Mouse (Mus musculus) spleen, embryonic (tissue): ENCODE data around the gene Atf7ip.

Experiments
- CTCF ChIA-PET: fragments of 350-600 bp; sonication (Branson Sonifier 250); formaldehyde crosslinking; loops from one replicate; lab custom pipeline; 2022; lab: Charles Lee

Gene Atf7ip

DNA sequence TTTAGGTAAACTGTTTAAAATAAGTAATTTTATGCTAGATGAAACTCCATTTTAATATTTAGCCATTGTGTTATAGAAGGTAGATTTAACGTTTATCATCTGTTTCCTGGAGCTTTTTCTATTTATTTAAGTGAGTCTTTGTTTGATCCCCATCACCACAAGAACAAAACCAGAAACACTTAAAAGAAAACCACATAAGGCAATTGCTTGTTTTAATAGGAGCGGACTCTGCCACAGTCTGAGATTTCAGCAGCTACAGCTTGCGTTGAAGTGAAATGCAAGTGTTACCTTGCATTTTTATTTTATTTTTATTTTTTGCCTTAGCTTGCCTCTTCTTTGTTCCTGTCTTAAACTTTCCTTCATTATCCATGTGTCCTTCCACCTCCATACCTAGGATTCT is 43.6 kb downstream of the Atf7ip start:
- CTCF ChIA-PET: interaction anchor here (0.5 to 1.5 kb wide), 7 partner anchors 18 to 310 kb away, joined by 3 to 5 read pairs (median 3); no protein-coding TSS in a partner anchor

DNA sequence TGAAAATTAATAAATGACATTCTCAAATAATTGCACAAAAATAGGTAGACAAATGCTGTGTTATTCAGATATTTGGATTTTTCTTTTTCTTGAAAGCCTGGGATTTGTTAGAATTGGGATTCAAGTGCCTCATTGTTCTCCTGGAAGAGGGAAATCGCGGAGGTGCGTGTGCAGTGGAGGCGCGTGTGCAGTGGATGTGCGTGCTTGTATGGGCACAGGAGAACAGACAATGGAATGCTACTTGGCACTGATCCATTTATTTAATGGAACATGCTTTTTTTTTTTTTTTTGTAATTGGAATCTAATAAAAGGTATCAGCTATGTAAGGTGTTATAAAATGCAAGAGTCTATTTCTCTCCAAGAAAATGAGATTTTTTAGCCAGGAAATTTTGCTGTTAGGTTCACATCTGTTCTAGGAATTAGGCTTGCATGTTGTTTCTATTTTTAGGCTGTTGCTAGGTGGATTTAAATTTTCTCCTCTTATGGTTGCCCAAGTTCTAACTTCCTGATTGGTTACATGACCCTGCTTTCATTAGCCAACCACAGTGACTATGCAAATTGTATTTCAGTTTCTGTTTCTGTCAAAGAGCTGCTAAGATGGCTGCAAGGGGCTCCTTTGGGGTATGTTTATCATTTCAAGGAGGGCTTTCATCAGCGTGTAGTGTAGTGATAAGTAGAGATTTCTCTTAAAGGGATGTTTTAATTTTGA is 44.8 kb downstream of the Atf7ip start:
- CTCF ChIA-PET: interaction anchor here (0.7 to 0.9 kb wide), 2 partner anchors 86 to 124 kb away, joined by 3 to 4 read pairs; no protein-coding TSS in a partner anchor

DNA sequence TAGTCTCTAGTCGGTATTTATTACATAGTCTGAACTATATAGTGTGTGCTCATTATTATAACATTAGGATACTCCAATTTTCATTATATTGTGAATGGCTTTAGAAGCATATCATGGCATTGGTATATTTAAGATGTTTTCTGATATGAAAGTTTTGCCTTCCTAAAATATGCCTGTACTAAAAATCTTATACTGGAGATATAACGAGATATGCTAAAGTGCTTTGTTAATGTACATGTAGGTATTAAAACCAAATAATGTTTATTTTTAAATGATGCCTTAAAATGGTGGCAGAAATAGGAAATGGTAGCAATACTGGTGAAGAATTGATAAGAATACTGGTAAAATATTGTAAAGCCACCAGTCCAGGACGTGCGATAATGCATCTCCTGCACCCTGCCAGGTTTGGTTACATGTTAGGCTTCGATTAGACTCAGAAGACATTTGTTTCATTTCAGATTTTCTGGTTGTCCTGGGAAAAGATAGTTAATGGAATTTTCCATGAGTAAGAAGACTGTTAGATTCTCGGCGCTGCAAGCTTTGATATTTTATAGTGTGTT is 45.7 kb downstream of the Atf7ip start:
- CTCF ChIA-PET: interaction anchor here (0.9 kb wide), 1 partner anchor 87 kb away, joined by 4 read pairs; no protein-coding TSS in a partner anchor

DNA sequence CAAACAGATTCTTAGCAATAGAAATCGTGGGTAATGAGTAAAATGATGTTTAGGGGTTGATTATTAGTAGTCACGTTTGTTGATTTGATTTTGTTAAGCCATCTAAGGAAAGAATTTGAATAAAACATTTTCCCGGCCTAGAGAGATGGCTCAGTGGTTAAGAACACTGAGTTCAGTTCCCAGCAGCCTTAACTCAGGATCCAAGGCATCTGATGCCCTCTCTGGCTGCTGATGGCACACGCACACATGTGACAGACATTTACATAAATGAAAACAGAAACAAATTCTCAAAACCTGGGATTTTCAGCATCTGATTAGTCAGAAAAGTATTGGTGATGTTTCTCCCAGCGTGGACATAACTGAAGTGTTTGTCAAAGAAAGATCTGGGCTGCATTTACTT is 47.2 kb downstream of the Atf7ip start:
- CTCF ChIA-PET: interaction anchor here (3.8 kb wide), 1 partner anchor 130 kb away, joined by 32 read pairs; no protein-coding TSS in a partner anchor

DNA sequence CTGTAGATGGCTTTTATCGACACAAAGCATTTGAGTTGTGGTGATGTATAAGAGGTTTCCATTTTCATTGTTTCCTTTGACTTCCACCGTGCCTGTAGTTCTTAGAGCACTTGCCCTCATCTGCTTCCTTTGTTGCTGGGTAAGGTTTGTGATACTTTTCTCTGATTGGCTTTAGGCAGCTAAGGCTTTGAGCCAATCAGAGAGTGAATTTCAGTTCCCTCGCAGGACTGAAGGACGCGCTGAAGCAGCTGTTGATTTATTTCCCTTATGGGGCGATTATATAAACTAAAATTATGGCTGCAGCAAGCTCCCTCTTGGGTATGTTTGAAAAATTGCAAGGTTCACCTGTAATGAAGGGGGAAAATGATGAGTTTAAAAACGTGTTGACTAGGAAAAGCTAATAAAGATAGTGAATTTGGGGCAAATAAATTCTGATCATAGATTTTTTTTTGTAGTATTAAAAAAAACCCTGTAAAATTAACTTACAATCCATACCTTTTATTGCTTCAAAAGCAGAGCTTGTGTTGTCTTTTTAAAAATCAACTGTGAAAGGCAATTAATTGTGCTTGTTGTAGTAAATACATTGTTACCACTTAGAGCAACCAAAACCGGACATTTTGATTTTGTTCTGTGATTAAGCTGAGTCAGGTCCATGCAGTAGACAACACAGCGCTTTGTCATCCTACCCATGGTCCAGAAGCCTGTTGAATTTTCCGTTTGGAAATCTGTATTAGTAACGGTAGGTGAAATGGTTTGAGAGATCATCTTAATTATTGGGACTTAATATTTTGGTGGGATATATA is 48.0 kb downstream of the Atf7ip start:
- CTCF ChIA-PET: interaction anchor here (0.6 to 3.8 kb wide), 5 partner anchors 30 to 131 kb away, joined by 3 to 32 read pairs (median 3); no protein-coding TSS in a partner anchor

GRCm38 (mm10) chr6:136554774-136555522 is 49.0 kb downstream of the Atf7ip start:
- CTCF ChIA-PET: interaction anchor here (0.6 to 3.8 kb wide), 4 partner anchors 30 to 132 kb away, joined by 3 to 32 read pairs (median 3); no protein-coding TSS in a partner anchor

DNA sequence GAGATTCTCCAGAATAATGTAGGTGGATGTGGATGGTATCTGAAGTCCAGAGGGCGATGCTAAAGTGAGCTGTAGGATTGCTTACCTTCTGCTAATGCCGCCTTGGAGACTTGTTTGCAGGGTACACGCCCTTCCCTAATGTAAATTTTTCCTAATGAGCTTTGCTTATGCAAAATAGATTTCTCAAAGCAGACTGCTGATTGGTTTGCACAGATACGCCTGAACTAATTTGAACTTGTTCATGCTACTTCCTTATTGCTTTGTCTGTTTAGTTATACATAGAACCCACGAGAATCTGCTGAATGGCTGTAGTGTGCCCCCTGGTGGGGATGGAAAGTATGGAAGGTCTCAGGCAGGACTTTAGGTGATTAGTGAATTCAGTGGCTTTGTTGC is 49.6 kb downstream of the Atf7ip start:
- CTCF ChIA-PET: interaction anchor here (1.5 to 3.8 kb wide), 2 partner anchors 91 to 133 kb away, joined by 3 to 32 read pairs; no protein-coding TSS in a partner anchor

DNA sequence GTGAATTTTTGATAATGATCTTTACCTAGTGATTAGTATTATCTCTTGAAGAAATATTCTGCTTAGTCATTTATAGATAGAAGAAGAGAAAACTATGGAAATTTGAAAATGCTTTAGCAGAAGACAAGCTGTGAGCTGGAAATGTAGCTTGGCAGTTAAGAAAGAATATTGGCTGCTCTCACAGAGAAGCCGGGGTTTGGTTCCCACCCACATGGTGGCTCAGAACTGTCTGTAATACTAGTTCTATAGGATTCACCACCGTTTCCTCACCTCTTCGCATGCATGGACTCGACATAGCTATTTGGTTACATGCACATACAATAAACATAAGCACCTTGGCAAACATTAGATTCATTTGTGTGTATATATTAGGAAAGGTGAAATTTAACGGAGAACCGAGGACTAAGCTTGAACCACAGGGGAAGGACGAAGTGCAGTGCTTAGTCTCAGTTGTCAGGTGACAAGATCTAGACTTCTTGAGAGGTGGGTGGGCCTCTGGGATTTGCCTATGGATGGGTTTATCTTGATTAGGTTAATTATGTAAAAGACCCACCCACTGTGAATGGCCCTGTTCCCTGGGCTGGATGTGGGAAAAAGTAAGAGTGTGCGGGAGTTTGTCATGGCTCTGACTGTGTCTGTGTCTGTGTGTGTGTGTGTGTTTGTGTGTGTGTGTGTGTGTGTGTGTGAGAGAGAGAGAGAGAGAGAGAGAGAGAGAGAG is 52.5 kb downstream of the Atf7ip start:
- CTCF ChIA-PET: interaction anchor here (0.6 to 0.9 kb wide), 3 partner anchors 10 to 137 kb away, joined by 3 to 6 read pairs (median 3); no protein-coding TSS in a partner anchor

- CTCF ChIA-PET: no interaction called here
These were observed 60.0 kb downstream of the Atf7ip start for GRCm38 (mm10) chr6:136566002-136566401.

- CTCF ChIA-PET: interaction anchor here (0.8 kb wide), 1 partner anchor 72 kb away, joined by 15 read pairs; no protein-coding TSS in a partner anchor
These were observed 84.8 kb downstream of the Atf7ip start for GRCm38 (mm10) chr6:136590739-136591138.

DNA sequence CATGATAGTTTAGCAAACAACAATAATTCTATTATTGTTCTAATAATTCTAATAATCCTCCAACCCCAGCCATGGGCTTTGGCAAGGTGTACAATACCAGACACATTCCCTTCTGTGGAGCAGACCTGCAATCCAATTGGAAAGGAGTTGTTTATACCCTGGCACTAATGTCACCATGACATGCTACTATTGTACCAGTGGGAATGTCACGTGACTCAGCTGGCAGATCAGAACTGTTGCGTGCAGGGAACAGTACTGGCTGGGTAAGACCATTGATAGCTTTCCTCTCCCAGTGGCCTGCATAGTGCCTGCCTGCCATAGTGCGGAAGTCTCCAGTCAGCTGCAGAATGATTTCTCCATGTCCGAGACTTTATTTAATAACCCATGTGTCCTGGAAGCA is 88.6 kb downstream of the Atf7ip start:
- CTCF ChIA-PET: no interaction called here

DNA sequence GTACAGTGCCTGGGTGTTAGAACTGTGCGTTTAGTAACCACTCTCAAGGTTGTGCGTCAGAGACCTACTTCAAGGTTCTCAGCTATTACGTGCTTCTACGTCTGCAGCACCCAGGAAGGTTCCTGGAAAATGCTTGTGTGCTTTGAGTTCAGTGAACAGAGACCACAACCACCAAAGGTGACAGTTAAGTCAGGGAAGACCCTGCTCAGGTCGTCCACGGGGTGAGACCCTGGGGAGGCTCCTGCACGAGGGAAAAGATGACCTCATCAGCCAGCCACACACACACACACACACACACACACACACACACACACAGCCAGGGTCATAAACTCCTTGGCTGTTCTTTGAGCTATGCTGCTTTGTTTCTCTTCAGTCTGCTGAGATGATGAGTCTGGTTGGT is 96.6 kb downstream of the Atf7ip start:
- CTCF ChIA-PET: no interaction called here

DNA sequence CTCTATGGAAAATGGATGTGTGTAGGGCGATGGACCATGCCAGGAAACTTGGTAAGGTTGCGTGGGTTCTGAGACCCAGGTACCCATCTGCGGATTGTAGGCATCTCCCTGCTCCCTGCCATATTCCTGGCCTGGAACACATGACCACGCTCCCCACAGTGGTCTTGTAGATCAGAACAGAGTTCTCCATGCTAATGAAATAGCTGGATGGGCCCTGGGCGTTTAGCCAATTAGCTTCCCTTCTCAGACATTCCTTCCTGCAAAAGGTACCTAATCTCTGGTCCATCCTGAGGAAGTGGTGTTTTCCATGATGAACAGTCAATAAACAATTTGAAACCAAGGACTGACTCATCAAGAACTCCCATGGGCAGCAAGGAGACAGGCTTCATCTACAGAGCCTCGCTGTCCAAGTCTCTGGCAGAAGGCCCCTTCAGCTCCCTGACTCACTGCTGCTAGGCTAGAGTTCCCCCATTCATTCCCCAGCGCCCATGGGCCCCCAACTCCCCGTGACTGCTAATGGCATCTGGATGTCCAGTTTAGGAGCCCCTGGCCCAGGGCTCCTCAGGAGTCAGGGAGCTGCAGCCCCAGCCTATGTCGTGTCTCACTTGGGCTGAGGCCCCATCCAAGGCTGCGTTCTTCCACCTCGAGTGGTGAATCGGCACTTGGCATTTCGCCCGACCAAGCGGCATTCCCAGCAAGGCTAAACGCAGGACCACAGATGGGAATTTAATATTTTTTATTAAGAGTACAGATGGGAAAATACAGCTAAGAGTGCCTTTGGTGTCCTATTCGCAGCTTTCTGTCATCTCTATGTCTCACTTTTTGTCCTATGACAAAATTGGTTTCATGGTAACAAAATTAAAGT is 105.6 kb downstream of the Atf7ip start:
- CTCF ChIA-PET: interaction anchor here (0.6 to 1.2 kb wide), 3 partner anchors 57 to 189 kb away, joined by 3 to 5 read pairs (median 3); no protein-coding TSS in a partner anchor

DNA sequence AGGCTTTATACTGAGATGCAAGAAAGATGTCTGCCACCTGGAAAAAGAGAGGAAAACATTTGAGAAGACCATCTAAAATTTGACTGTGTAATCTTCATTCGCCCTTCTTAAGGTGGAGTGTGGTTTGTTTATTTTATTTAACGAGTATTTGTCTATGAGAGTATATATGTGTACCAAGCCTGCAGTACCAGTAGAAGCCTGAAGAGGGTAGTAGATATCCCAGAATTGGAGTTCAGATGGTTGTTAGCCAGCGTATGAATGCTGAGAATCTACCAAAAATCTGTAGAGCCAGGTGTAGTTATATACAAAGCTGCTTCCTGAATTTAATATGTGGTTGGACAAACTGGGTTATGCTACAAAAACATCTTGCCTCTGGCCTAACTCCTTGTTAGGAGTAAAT is 106.3 kb downstream of the Atf7ip start:
- CTCF ChIA-PET: interaction anchor here (1.2 kb wide), 1 partner anchor 58 kb away, joined by 3 read pairs; no protein-coding TSS in a partner anchor

DNA sequence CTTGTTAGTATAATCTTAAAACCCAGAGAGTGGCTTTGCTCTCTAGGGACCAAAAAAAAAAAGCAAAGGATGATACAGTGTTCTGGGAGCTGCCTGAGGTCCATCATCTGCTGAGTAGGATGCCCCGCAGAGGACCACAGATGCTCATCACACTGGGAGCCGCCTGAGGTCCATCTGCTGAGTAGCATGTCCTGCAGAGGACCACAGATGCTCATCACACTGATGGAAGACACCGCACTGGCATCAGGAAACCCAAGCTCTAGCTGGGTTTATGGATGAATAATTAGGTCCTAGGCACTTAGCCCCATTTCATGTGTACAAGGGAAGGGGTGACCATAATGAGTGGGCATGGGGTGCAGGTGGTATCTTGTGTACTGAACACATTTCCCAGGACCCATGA is 108.2 kb downstream of the Atf7ip start:
- CTCF ChIA-PET: no interaction called here

DNA sequence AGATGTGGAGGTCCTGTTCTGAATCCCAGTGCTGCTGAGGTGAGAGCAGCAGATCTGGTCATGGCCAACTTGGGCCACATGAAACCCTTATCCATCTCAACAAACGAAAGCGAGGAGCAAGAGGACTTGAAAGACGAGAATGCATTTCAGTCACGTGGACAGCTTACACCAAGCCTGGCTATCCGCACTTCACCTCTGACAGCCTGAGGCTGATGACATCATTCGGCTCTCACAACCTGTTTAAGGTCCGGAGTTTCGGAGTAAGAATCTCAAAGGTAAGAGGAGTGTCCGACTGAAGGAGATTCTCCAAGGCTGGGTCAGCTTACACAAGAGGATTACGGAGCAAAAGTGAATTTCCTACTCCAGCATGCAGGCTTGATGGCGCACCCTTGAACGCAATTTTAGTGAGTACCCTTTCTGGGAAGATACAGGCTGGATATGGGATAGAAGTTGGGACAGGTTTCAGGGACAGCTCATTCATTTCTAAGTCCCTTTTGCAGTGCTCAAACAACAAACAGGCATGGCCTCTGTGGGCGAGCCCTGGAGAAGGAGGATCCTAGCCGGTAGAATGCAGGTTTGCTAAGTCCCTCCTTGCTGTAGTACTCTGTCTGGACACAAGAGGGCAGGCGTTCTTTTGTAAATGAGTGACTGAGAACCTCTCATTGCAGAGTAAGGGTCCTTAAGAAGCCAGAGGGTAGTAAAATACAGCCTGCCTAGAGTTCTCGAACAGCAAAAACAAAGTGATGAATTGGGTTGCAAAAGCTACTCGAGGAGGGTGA is 114.6 kb downstream of the Atf7ip start:
- CTCF ChIA-PET: interaction anchor here (0.6 to 1.6 kb wide), 8 partner anchors 13 to 235 kb away, joined by 3 to 6 read pairs (median 4); no protein-coding TSS in a partner anchor

DNA sequence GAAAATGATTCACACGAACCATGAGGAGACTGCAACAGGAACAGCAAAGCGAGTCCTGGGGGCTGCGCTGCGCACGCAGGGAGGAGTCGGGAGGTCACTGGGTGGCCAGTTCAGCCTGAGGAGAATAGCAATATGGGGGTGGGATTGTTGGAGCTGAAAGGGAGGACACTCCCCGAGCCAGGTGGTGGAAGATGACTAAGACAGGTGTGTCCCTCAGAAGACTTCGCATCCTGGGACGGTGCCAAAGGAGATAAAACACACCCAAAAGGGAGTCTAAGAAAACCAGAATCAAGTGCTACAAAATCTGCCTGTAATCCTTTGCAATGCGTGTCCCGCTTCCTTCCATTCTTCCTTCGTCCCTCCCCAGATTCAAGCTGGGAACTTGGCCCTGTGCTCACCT is 119.5 kb downstream of the Atf7ip start:
- CTCF ChIA-PET: no interaction called here

GRCm38 (mm10) chr6:136629639-136630038 is 123.7 kb downstream of the Atf7ip start:
- CTCF ChIA-PET: interaction anchor here (0.7 kb wide), 1 partner anchor 164 kb away, joined by 3 read pairs; no protein-coding TSS in a partner anchor
